Mouse (Mus musculus) monocyte, adult 5-6 weeks (primary cell): ENCODE results near the gene Ppp2r3c. TPM values are rescaled to one million over a fixed set of nuclear protein-coding genes. Genes with fewer than 3 reads are reported as not detected.
A peak's percentile ranks its signal among the peaks of the same experiment; 100 is the strongest.
"Not testable (repeated sequence)": the region's sequence is repeated elsewhere in the genome, so short reads cannot be mapped to it uniquely, and the experiment has no call there.

ENCODE experiments used
- ATAC-seq: fragments of 153-309, 156-312 bp; replicated peaks from 2 replicates; pipeline ENCODE4 v1.8.0; 2017; ENCODE audit warnings: mild to moderate bottlenecking; ENCODE audit not compliant: low TSS enrichment, insufficient number of reproducible peaks, severe bottlenecking, poor library complexity, low FRiP score
- total RNA-seq: library from RNA; stranded (forward); fragments of 200-1000, 200-491, 200-594 nt; gene quantifications from 3 replicates; pipeline ENCODE4 v1.2.3, GENCODE M21; 2017

Gene Ppp2r3c
- total RNA-seq, 1 experiment from 2014 or later = 28.2 TPM

- 0 out of 2 replicates have a peak, but pooled peaks have one; percentile 18 for ATAC-seq
Observed at GRCm38 (mm10) chr12:55299336-55299735, 3.5 kb downstream of the Ppp2r3c start, which contains the start of gene 1110008L16Rik. TSS of gene 1110008L16Rik (plus strand) at chr12:55299577.

- ATAC-seq = no peak
Observed at GRCm38 (mm10) chr12:55298112-55298511, 4.7 kb downstream of the Ppp2r3c start.

DNA sequence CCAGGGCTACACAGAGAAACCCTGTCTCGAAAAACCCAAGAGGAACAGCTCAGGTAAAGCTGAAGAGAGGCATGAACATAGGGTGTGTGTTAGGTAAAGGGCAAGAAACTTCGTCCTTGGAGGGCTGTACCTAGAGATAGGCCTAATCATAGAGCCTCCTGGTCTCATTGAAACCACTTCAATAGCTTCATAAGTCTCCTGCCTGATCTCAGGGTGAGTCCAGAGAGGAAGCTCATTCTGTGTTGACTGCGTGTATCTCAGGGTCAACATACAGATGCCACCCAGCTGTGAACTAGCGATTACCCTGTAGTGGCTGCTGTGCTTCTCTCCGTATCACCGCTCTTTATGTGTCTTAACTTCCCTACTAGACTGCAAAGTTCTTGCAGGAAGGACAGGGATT is 25.2 kb downstream of the Ppp2r3c start:
- not testable (repeated sequence) for ATAC-seq

DNA sequence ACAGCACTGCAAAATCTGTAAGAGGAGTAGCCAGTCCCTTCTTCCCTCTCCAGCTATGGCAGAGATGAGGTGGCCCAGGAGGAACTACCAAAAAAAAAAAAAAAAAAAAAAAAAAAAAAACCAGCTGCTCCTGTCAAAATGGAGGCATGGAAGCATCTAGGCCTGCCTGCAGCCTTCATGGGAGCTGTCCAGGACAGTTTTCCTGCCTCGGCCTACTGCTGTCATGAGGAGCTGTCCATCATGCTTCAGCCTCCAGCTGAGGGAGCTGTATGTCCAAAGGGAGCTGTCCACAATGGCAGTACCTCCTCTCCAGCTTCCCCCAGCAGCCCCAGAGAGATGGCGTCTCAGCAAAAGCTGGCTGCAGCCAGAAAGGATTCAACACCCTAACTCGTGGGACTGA is 30.6 kb downstream of the Ppp2r3c start:
- no peak for ATAC-seq

- not testable (repeated sequence) for ATAC-seq
Observed at GRCm38 (mm10) chr12:55263385-55263784, 39.4 kb downstream of the Ppp2r3c start.

DNA sequence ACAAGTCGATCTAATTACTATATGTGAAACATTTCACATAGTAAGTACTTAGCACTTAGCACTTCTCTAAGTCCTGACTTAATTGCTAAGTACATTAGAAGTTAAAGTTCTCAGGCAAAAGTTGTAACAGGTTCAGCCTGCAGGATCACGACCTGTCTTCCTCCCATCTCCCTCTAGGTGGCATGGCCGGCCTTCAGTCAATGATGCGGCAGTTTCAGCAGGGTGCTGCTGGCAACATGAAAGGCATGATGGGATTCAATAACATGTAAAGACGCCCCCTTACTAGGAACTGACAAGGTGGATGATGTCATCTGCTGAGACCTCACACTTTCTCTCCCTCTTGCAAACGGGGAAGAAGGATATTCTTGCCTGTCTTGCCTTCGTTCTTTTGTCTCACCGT is 40.8 kb downstream of the Ppp2r3c start:
- not testable (repeated sequence) for ATAC-seq

- not testable (repeated sequence) for ATAC-seq
Observed at GRCm38 (mm10) chr12:55242243-55242642, 60.6 kb downstream of the Ppp2r3c start.

DNA sequence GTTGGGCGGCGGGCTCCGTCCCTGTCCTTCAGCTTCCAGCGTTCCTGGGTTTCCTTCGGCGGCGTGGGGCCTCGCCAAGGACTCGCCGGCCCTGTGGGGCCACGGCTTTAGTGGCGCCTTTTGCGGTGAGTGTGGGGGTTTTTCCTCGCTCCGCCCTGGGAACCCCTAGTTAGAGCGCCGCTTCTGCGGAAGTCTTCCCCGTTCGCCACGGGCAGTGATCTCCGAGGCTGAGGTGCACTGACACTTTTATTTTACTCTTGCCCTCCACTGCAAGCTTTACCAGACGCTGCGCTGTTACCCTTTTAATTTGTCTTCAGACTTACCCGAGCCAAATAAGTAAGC is 72.3 kb downstream of the Ppp2r3c start:
- ATAC-seq = not testable (repeated sequence)

DNA sequence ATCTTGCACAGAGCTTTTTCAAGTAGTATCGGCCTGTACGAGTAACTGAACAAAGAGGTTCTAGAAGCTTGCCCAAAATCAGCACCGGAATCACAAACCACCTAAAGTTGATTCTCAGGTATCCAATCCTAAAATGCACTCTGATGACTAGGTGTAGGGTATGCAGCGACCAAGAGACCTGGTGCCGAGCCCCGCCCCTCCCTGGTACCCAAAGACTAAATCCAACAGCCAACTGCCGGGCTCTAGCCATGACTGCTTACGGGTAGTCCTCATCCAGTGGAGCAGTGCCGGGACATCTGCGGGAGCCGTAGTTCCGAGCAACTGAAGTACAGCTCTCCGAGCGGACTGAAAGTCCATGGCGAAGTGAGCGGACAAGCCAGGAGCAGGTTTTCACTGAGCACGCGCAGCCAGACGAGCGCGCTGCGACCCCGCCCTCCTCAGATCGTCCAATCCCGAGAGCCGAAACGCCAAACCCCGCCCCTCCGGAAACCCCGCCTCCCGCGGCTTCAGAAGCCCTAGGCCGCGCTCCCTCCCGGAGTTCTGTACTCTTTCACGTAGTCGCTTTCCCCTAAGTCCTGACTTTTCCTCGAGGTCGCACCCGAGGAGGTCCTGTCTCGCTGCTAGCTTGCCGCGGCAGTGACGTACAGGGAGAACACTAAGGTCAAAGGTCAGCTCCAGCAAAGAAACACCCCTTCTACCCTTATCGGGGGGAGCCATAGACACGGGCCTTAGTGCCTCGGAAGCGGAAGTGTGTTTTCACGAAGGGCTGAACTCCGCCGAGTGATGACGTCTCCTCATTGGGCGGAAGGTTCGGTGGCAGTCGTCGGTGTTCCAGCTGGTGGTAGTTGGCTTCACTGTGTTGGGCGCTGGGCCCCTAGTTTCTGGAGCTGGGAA is 72.9 kb downstream of the Ppp2r3c start, which contains the start of gene Srp54c:
Srp54c (plus strand) TSS at position 543 of the 894 bp plus-strand sequence.
- ATAC-seq = peak; percentile 97

Other genes with a start within 250 kb of the Ppp2r3c start
- 6.3 to 10.3 TPM (median 9.5 TPM) in 3 replicates for gene 2700097O09Rik, start 222.9 kb downstream of the Ppp2r3c start, total RNA-seq
- 208 to 299 TPM (median 258 TPM) in 3 replicates for gene Srp54a, start 222.7 kb downstream of the Ppp2r3c start, total RNA-seq
- 1.7 to 40.6 TPM (median 32.3 TPM) in 3 replicates for gene Fam177a, start 178.5 kb downstream of the Ppp2r3c start, total RNA-seq
- 54.1 to 132 TPM (median 82.0 TPM) in 3 replicates for gene Srp54b, start 147.9 kb downstream of the Ppp2r3c start, total RNA-seq
- gene 1700047I17Rik2, start 103.4 kb downstream of the Ppp2r3c start, total RNA-seq = 34.3 TPM in 1 of 3 replicates, not detected in the others
- 75.5 to 89.5 TPM (median 85.3 TPM) in 3 replicates for gene Srp54c, start 72.8 kb downstream of the Ppp2r3c start, total RNA-seq
- 3.5 to 7.1 TPM (median 5.1 TPM) in 3 replicates for gene 1110008L16Rik, start 3.4 kb downstream of the Ppp2r3c start, total RNA-seq
- 235 to 325 TPM (median 287 TPM) in 3 replicates for gene Psma6, start 81.2 kb upstream of the Ppp2r3c start, total RNA-seq
- gene Nfkbia, start 189.6 kb upstream of the Ppp2r3c start, total RNA-seq = 223 to 481 TPM (median 360 TPM) in 3 replicates